Mouse (Mus musculus) limb, embryonic 14.5 days (tissue): ENCODE data around the gene Tpte. TPM values are rescaled to one million over a fixed set of nuclear protein-coding genes. Genes with fewer than 3 reads are reported as not detected.

Experiments
- ATAC-seq: fragments of 200-750 bp; cut with Nextera tagmentation; 2 replicates; pipeline ENCODE4 v1.8.0; 2017; ENCODE audit warnings: low read depth, moderate number of reproducible peaks, moderate TSS enrichment; ENCODE audit not compliant: low FRiP score
- DNase-seq: peaks from one replicate; pipeline ENCODE4 v3.0.0-alpha.2; 2015; ENCODE audit warnings: low spot score
- H3K27ac ChIP-seq: fragments of 300-500 bp; sonication (generic); replicated peaks from 2 replicates; pipeline ENCODE4 v1.5.1; 2014; ENCODE audit warnings: low read depth, mild to moderate bottlenecking, low read length, moderate library complexity, mixed read lengths
- H3K27me3 ChIP-seq: fragments of 300-500 bp; sonication (generic); 2 replicates; pipeline ENCODE4 v1.6.1; 2014; ENCODE audit warnings: low read length, mixed read lengths; ENCODE audit not compliant: control insufficient read depth, insufficient read depth
- H3K36me3 ChIP-seq: fragments of 300-500 bp; sonication (generic); 2 replicates; pipeline ENCODE4 v1.6.1; 2014; ENCODE audit warnings: mild to moderate bottlenecking, low read length, moderate library complexity, mixed read lengths; ENCODE audit not compliant: control insufficient read depth, insufficient read depth
- H3K4me1 ChIP-seq: fragments of 300-500 bp; sonication (generic); 2 replicates; pipeline ENCODE4 v1.6.1; 2014; ENCODE audit warnings: antibody characterized with exemption, low read length, mixed read lengths; ENCODE audit not compliant: control insufficient read depth, insufficient read depth
- H3K4me2 ChIP-seq: fragments of 300-500 bp; sonication (generic); replicated peaks from 2 replicates; pipeline ENCODE4 v1.6.1; 2014; ENCODE audit warnings: low read depth, mild to moderate bottlenecking, low read length, moderate library complexity; ENCODE audit not compliant: severe bottlenecking
- H3K4me3 ChIP-seq: fragments of 300-500 bp; sonication (generic); replicated peaks from 2 replicates; pipeline ENCODE4 v1.5.1; 2014; ENCODE audit warnings: low read length
- H3K9ac ChIP-seq: fragments of 300-500 bp; sonication (generic); 2 replicates; pipeline ENCODE4 v1.6.1; 2014; ENCODE audit warnings: mild to moderate bottlenecking, low read depth, low read length, moderate library complexity; ENCODE audit not compliant: severe bottlenecking
- H3K9me3 ChIP-seq: fragments of 300-500 bp; sonication (generic); 2 replicates; pipeline ENCODE4 v1.6.1; 2016; ENCODE audit warnings: low read length; ENCODE audit not compliant: control insufficient read depth
- POLR2A ChIP-seq: fragments of 200-500 bp; IDR thresholded peaks from 2 replicates; pipeline ENCODE4 v1.8.0; 2012; ENCODE audit warnings: inconsistent platforms, mild to moderate bottlenecking, moderate library complexity, borderline replicate concordance; ENCODE audit not compliant: insufficient read depth, insufficient read length; ENCODE audit errors: extremely low read depth
- WGBS: fragments of 180-500 bp; shearing (Covaris S2); extraction: QIAGEN DNeasy Blood & Tissue Kit; methylation state at CpG from one replicate; pipeline ENCODE4 v1.1.7; 2014; 5-methylcytosine and 5-hydroxymethylcytosine counted together
- polyA plus RNA-seq, 2 experiments: library from polyadenylated mRNA; depleted of rRNA in 1 of 2; stranded (reverse) in 1 of 2; unstranded in 1 of 2; fragments of >200 nt; fragmentation: Nextera tagmentation in 1 of 2; extraction: Ambion mirVana in 1 of 2; gene quantifications; 2 replicates each; pipeline versions ENCODE4 v1.2.1 to v1.2.3; 2012 to 2014

Tpte gene
- polyA plus RNA-seq, 2 experiments = 0.07 TPM; not detected in 1

GRCm38 (mm10) chr8:22399285-22399880 is 116.1 kb downstream of the Tpte start:
- TF ChIP-seq POLR2A = no peak
- peak overlapping the region; percentile 79; the same call in 1 of the 2 replicates for H3K27ac ChIP-seq
- H3K4me2 ChIP-seq = peak overlapping the region; percentile 83
- no peaks in the 10 kb centered on the region for H3K36me3 ChIP-seq
- ATAC-seq (no peak), DNase-seq (no peak)
- H3K27me3 ChIP-seq = no peaks in the 10 kb centered on the region
- H3K4me1 ChIP-seq = peaks cover 6% of the 10 kb centered on the region; the same call in 1 of the 2 replicates
- peak overlapping the region; percentile 78 for H3K4me3 ChIP-seq
- H3K9ac ChIP-seq = no peak overlapping the region; the same call in 1 of the 2 replicates
- no peaks in the 10 kb centered on the region for H3K9me3 ChIP-seq
- 85% methylated on average over 8 of the region's 8 CpGs for WGBS

GRCm38 (mm10) chr8:22400593-22400992 is 117.4 kb downstream of the Tpte start:
- no peak for TF ChIP-seq POLR2A
- no peak for DNase-seq
- H3K9me3 ChIP-seq = no peaks in the 10 kb centered on the region
- no peak overlapping the region for H3K4me2 ChIP-seq
- H3K4me3 ChIP-seq = no peak overlapping the region
- ATAC-seq = no peak
- 84% methylated on average over 4 of the region's 4 CpGs for WGBS
- no peak overlapping the region for H3K27ac ChIP-seq
- no peak overlapping the region for H3K9ac ChIP-seq
- H3K4me1 ChIP-seq = peaks cover 6% of the 10 kb centered on the region; the same call in 1 of the 2 replicates
- H3K27me3 ChIP-seq = no peaks in the 10 kb centered on the region
- H3K36me3 ChIP-seq = no peaks in the 10 kb centered on the region

- no peak for TF ChIP-seq POLR2A
- no peak for DNase-seq
- no peak overlapping the region for H3K27ac ChIP-seq
- no peaks in the 10 kb centered on the region for H3K9me3 ChIP-seq
- H3K4me1 ChIP-seq = no peaks in the 10 kb centered on the region
- H3K4me2 ChIP-seq = no peak overlapping the region
- no peak overlapping the region for H3K4me3 ChIP-seq
- no peaks in the 10 kb centered on the region for H3K27me3 ChIP-seq
- H3K9ac ChIP-seq = no peak overlapping the region
- H3K36me3 ChIP-seq = no peaks in the 10 kb centered on the region
- no peak for ATAC-seq
- 93% methylated on average over 2 of the region's 2 CpGs for WGBS
Measured at GRCm38 (mm10) chr8:22403235-22403634, 120.0 kb downstream of the Tpte start.

- no peaks in the 10 kb centered on the region; the same call in 1 of the 2 replicates for H3K4me1 ChIP-seq
- ATAC-seq (no peak), DNase-seq (no peak)
- H3K4me2 ChIP-seq = no peak overlapping the region
- H3K9me3 ChIP-seq = no peaks in the 10 kb centered on the region
- H3K4me3 ChIP-seq = no peak overlapping the region
- H3K27ac ChIP-seq = no peak overlapping the region
- no peaks in the 10 kb centered on the region for H3K36me3 ChIP-seq
- H3K27me3 ChIP-seq = no peaks in the 10 kb centered on the region
- TF ChIP-seq POLR2A = no peak
- 76% methylated on average over 6 of the region's 6 CpGs for WGBS
- H3K9ac ChIP-seq = no peak overlapping the region
Measured at GRCm38 (mm10) chr8:22405733-22406132, 122.5 kb downstream of the Tpte start.

- peaks cover 7% of the 10 kb centered on the region for H3K4me1 ChIP-seq
- H3K36me3 ChIP-seq = peaks cover 7% of the 10 kb centered on the region
- H3K27me3 ChIP-seq = no peaks in the 10 kb centered on the region
- no peaks in the 10 kb centered on the region for H3K9me3 ChIP-seq
- H3K4me2 ChIP-seq = peak overlapping the region; percentile 77
- peak overlapping the region; percentile 91 for H3K4me3 ChIP-seq
- peak overlapping the region; percentile 76 for H3K27ac ChIP-seq
- ATAC-seq (no peak; the same call in 1 of the 2 replicates), DNase-seq (no peak)
- no peak for TF ChIP-seq POLR2A
- 15% methylated on average over 16 of the region's 16 CpGs for WGBS
- peak overlapping the region; percentile 94 for H3K9ac ChIP-seq
Measured at GRCm38 (mm10) chr8:22410688-22411281, 127.5 kb downstream of the Tpte start.
